Mouse (Mus musculus): Measurements from ENCODE around the gene Epsti1.

DNA sequence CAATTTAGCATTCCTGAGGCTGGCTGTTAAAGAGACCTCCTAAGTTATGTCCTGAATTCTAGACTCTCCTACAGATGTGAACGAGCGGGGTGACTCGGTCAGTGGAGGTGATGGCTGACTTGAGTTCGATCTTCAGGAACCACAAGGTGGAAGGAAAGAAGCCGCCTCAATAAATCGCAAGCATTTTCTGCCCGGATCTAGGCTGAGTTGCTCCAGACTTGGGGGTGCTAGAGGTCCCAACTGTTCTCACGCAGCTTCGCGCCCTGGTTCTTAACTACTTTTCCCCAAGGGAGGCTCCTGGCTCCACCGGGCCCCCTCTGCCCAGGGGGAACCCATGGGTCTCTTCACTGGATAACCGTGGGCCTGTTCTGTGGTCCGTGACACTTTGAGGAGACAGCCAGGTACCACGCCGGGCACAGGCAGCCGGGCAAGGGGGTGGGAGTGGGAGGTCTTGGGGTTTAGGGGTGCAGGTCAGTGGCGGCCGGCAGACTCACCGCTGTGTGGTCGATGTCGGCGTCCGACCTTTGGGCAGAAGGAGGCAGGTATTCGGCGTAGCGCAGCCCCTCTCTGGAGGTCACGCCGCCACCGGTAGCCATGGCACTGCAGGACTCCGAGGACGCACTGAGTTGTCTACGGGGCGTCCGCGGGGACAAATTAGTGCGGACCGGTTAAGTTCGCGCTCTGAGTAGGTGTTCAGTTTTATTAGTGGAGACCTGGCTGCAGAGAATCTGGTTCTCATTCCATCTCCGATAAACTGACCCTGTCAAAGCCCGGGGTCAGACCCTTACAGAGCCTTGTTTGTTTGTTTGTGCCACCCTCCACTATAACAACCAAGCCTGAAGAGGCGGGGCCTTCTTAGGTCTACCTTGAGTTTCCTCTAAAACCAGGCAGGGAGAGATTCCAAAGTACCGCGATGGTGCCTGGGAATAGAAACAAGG is 29.5 kb upstream of the Epsti1 start, which contains the start of gene Dnajc15:
- no peak for TF ChIP-seq TAL1 (IDR thresholded peaks at IDR 0.05; ENCODE audit: low read length)
- no peak for TF ChIP-seq GATA1 (IDR thresholded peaks at IDR 0.05; ENCODE audit: low read length)

All from erythroblast, embryonic 14.5 days (primary cell).